Mouse (Mus musculus): ENCODE measurements around the gene Grip1. TPM values are rescaled to one million over a fixed set of nuclear protein-coding genes. Genes with fewer than 3 reads are reported as not detected.

The Grip1 gene
- polyA plus RNA-seq, 1 experiment, result 0.13 TPM

DNA sequence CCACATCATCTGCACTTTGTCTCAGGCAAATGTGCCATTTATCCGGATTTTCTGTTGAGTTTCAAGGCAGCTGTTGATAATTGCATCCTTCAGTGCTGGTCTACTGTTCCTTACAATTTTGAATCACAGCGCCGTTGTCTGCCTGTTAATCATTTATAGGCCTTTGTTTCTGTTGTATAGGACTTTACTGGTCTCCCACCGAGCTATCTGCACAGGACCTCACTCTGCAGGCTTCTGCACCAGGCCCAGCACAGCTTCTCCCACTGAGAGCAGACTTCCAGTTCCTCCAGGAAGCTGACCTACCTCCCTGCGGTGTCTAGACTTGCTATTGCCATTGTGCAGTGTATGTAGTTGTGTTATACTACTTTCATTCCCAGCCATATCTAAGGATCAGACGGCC is 11.9 kb upstream of the Grip1 start:
- H3K27me3 ChIP-seq (ENCODE audit: control insufficient read depth, insufficient read depth, low read length), result no peaks in the 10 kb centered on the region
- 26% methylated on average over 6 of the region's 6 CpGs for WGBS
- no peak overlapping the region for H3K4me3 ChIP-seq (ENCODE audit: low read depth, low read length)
- H3K4me1 ChIP-seq (ENCODE audit: control insufficient read depth, insufficient read depth, insufficient read length, low read length), result no peaks in the 10 kb centered on the region
- no peak overlapping the region for H3K27ac ChIP-seq (ENCODE audit: insufficient read depth, low read depth, low read length)
- TF ChIP-seq CTCF (IDR thresholded peaks at IDR 0.05; ENCODE audit: extremely low read depth, insufficient read length, insufficient replicate concordance, low read depth, low read length) (no peak), POLR2A (IDR thresholded peaks at IDR 0.05; ENCODE audit: low read depth, low read length) (no peak)
- H3K36me3 ChIP-seq (ENCODE audit: control insufficient read depth, insufficient read depth, low read length), result no peaks in the 10 kb centered on the region

DNA sequence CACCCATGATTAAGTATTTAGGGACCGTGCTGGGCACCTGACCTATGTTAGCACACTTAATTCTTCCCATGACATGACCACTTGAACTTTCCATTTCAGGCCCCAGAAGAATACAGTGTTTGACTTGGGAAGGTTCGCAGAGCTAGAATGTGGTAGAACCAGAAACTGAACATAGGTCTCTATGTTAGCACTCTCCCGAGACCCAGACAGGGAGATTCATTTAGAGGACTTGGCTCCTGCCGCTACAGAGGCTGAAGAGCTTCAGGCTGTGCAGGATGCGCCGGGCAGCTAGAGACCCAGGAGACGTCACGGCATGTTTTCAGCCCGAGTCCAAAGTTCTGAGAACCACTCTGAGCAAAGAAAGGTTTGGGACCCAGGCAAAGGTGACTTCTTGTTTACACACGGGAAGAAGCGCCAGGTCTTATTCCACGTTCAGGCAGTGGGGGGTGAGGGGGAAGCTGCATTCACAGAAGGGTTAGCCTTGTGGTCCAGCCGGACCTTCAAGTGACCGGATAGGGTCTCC is 6.2 kb upstream of the Grip1 start:
- 29% methylated on average over 14 of the region's 14 CpGs for WGBS

DNA sequence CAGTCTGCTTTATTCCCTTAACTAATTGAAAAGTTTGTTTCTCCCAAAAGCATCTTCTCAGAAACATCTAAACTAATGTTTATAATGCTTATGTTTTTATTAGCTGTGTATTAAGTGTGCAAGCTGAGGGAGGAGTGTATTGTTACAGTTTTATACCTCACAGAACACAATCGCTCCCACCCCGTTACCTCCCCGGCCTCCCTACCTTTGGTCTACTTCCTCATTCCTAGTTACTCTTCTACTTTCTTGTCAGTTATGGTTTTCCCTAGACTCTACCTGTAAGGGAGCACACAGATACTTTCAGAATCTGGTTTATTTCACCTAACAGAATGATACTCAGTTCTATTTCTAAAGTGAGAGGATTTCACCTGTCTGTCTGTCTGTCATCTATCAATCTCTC is 5.7 kb upstream of the Grip1 start:
- Histone ChIP-seq H3K27me3 (ENCODE audit: control insufficient read depth, insufficient read depth, low read length) (0 out of 2 replicates have a peak, but pooled peaks cover 3% of the 10 kb centered on the region), H3K4me1 (ENCODE audit: control insufficient read depth, insufficient read depth, insufficient read length, low read length) (peaks cover 2% of the 10 kb centered on the region; the same call in 1 of the 2 replicates), H3K36me3 (ENCODE audit: control insufficient read depth, insufficient read depth, low read length) (no peaks in the 10 kb centered on the region), H3K27ac (ENCODE audit: insufficient read depth, low read depth, low read length) (no peak overlapping the region), H3K4me3 (ENCODE audit: low read depth, low read length) (no peak overlapping the region)
- TF ChIP-seq CTCF (IDR thresholded peaks at IDR 0.05; ENCODE audit: extremely low read depth, insufficient read length, insufficient replicate concordance, low read depth, low read length), result no peak
- no peak for TF ChIP-seq POLR2A (IDR thresholded peaks at IDR 0.05; ENCODE audit: low read depth, low read length)
- 30% methylated on average over 3 of the region's 3 CpGs for WGBS

More for the DNA sequence above, 6.2 kb upstream of the Grip1 start:
- Histone ChIP-seq H3K36me3 (ENCODE audit: control insufficient read depth, insufficient read depth, low read length) (no peaks in the 10 kb centered on the region), H3K4me1 (ENCODE audit: control insufficient read depth, insufficient read depth, insufficient read length, low read length) (peaks cover 2% of the 10 kb centered on the region; the same call in 1 of the 2 replicates), H3K27me3 (ENCODE audit: control insufficient read depth, insufficient read depth, low read length) (no peaks in the 10 kb centered on the region), H3K4me3 (ENCODE audit: low read depth, low read length) (no peak overlapping the region), H3K27ac (ENCODE audit: insufficient read depth, low read depth, low read length) (no peak overlapping the region)
- TF ChIP-seq CTCF (IDR thresholded peaks at IDR 0.05; ENCODE audit: extremely low read depth, insufficient read length, insufficient replicate concordance, low read depth, low read length) (no peak), POLR2A (IDR thresholded peaks at IDR 0.05; ENCODE audit: low read depth, low read length) (no peak)

DNA sequence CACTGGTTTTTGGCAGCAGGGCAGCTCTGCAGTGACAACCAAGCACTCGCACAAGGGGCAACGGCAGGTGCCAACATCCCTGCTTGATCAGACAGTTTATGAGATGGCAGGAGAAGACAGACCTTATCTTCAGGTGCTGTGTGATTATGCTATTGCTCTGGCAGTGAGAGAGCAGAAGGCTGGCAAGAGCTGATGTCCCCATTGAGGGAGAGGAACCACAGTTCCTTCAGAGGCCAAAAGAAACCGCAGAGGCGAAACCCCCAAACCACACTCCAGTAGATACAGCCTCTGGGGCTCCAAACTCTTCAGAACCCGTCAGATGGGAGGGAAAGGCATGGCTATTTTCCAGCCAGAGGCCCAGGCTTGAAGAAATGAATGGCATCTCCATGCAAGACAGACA is 932 bp upstream of the Grip1 start:
- TF ChIP-seq CTCF (IDR thresholded peaks at IDR 0.05; ENCODE audit: extremely low read depth, insufficient read length, insufficient replicate concordance, low read depth, low read length), result no peak
- no peak for TF ChIP-seq POLR2A (IDR thresholded peaks at IDR 0.05; ENCODE audit: low read depth, low read length)
- Histone ChIP-seq H3K4me1 (ENCODE audit: control insufficient read depth, insufficient read depth, insufficient read length, low read length) (peaks cover 14% of the 10 kb centered on the region), H3K27ac (ENCODE audit: insufficient read depth, low read depth, low read length) (no peak overlapping the region), H3K4me3 (ENCODE audit: low read depth, low read length) (no peak overlapping the region), H3K27me3 (ENCODE audit: control insufficient read depth, insufficient read depth, low read length) (peaks cover 29% of the 10 kb centered on the region), H3K36me3 (ENCODE audit: control insufficient read depth, insufficient read depth, low read length) (no peaks in the 10 kb centered on the region)
- 31% methylated on average over 5 of the region's 5 CpGs for WGBS

DNA sequence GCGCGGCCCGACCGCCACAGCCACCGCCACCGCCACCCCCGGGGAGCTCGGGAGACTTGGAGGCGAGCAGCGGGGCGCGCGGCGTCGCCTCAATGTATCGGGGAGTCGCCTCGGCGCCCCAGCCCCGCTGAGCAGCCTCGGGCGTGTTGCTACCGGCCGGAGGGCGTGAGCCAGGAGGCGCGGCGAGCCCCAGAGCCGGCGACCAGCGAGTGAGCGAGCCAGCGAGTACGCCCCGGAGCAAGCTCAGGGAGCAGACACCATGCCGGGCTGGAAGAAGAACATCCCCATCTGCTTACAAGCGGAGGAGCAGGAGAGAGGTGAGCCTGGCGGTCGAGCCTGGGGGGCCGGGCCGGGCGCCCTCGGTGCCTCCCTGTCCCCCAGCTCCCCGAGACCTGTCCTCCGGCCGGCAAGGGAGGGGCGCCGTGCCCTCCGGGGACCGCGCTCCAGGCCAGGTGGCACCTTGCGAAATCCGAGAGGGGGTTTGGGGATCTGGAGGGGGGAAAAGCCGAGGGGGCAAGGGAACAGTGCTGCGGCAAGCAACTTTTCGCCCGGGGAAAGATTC is 557 bp downstream of the Grip1 start:
- Histone ChIP-seq H3K4me3 (ENCODE audit: low read depth, low read length) (peak overlapping the region; percentile 68), H3K27ac (ENCODE audit: insufficient read depth, low read depth, low read length) (no peak overlapping the region), H3K36me3 (ENCODE audit: control insufficient read depth, insufficient read depth, low read length) (no peaks in the 10 kb centered on the region), H3K27me3 (ENCODE audit: control insufficient read depth, insufficient read depth, low read length) (peaks cover 31% of the 10 kb centered on the region), H3K4me1 (ENCODE audit: control insufficient read depth, insufficient read depth, insufficient read length, low read length) (peaks cover 14% of the 10 kb centered on the region)
- TF ChIP-seq POLR2A (IDR thresholded peaks at IDR 0.05; ENCODE audit: low read depth, low read length) (no peak), CTCF (IDR thresholded peaks at IDR 0.05; ENCODE audit: extremely low read depth, insufficient read length, insufficient replicate concordance, low read depth, low read length) (no peak)
- 2% methylated on average over 57 of the region's 57 CpGs for WGBS

DNA sequence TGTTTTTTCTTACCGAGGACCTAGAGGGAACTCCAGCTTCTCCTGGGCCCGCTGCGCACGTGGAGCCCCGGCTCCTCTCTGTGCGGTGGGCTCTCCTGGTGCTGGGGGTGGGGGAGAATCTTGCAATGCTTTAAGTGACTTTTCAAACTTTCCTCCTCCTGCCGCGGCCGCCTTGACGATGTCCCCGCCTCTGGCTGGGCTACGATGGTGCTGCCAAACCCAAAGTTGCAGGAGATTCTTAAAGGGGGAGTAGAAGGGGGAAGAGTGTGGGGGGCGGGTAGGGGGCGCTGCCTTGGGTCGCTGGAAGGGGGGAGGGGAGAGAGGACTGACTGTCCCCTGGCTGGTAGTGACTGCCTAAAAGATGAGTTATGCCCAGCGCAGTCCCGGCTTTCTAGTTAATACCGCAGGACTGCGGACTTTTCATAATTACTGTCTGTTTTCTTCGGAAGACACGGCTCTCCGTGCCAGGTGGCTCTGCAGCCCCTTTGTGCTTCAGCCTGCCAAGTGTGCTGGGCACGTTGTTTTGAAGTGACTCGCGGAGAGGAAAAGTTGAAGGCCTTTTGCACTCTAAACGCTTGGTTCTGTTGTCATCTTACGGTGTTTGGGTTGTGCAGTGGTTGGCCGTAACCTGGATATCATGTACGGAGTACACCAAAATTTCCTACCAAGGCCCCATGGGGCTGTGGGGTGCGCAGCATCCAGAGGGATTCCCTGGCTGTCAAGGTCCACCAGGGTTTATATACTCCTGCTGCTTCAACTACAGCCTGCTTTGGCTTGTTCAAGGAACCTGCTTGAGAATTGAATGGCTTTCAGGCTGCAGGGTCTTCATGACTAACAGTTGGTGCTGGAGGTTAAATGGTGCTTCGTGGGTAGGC is 1.3 kb downstream of the Grip1 start:
- TF ChIP-seq POLR2A (IDR thresholded peaks at IDR 0.05; ENCODE audit: low read depth, low read length), result no peak
- H3K4me1 ChIP-seq (ENCODE audit: control insufficient read depth, insufficient read depth, insufficient read length, low read length), result peaks cover 14% of the 10 kb centered on the region
- peaks cover 31% of the 10 kb centered on the region for H3K27me3 ChIP-seq (ENCODE audit: control insufficient read depth, insufficient read depth, low read length)
- 2% methylated on average over 30 of the region's 31 CpGs for WGBS
- H3K4me3 ChIP-seq (ENCODE audit: low read depth, low read length), result peak overlapping the region; percentile 68
- no peaks in the 10 kb centered on the region for H3K36me3 ChIP-seq (ENCODE audit: control insufficient read depth, insufficient read depth, low read length)
- H3K27ac ChIP-seq (ENCODE audit: insufficient read depth, low read depth, low read length), result no peak overlapping the region

DNA sequence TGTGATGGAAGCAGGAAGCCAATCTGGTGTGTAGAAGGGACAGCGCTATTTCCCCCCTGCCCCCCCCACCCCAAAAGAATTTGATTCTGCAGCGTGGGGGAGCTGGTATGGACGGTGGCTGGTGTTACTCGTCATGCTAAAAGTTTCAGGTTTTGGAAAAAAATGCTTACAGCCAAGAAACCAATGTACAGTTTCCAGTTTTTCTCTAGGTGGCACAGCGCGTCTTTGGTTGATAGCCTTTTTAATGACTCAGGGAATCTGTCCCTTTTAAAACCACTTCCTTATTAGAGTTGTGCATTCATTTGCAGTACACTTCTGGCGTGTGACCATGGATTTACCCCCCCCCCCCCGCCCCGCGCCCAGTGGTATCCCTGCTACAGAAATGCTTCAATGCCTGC is 1.9 kb downstream of the Grip1 start:
- H3K4me3 ChIP-seq (ENCODE audit: low read depth, low read length), result no peak overlapping the region
- TF ChIP-seq CTCF (IDR thresholded peaks at IDR 0.05; ENCODE audit: extremely low read depth, insufficient read length, insufficient replicate concordance, low read depth, low read length) (no peak), POLR2A (IDR thresholded peaks at IDR 0.05; ENCODE audit: low read depth, low read length) (no peak)
- peaks cover 14% of the 10 kb centered on the region for H3K4me1 ChIP-seq (ENCODE audit: control insufficient read depth, insufficient read depth, insufficient read length, low read length)
- H3K27me3 ChIP-seq (ENCODE audit: control insufficient read depth, insufficient read depth, low read length), result peaks cover 31% of the 10 kb centered on the region
- no peaks in the 10 kb centered on the region for H3K36me3 ChIP-seq (ENCODE audit: control insufficient read depth, insufficient read depth, low read length)
- 6% methylated on average over 10 of the region's 10 CpGs for WGBS
- no peak overlapping the region for H3K27ac ChIP-seq (ENCODE audit: insufficient read depth, low read depth, low read length)
